Mouse (Mus musculus) lung, embryonic 16.5 days (tissue): ENCODE results near the gene Wnt7a. TPM values are rescaled to one million over a fixed set of nuclear protein-coding genes. Genes with fewer than 3 reads are reported as not detected.

Source experiments
- ATAC-seq: fragments of 200-750 bp; cut with Nextera tagmentation; 2 replicates; pipeline ENCODE4 v1.8.0; 2017; ENCODE audit warnings: low read depth, mild to moderate bottlenecking, moderate library complexity
- H3K27ac ChIP-seq: fragments of 300-500 bp; sonication (generic); 2 replicates; pipeline ENCODE4 v1.5.1; 2014; ENCODE audit warnings: mild to moderate bottlenecking, control low read depth, low read length
- H3K27me3 ChIP-seq: fragments of 300-500 bp; sonication (generic); 2 replicates; pipeline ENCODE4 v1.6.1; 2014; ENCODE audit warnings: low read depth, low read length, mixed read lengths; ENCODE audit not compliant: control insufficient read depth, insufficient read depth
- H3K36me3 ChIP-seq: fragments of 300-500 bp; sonication (generic); 2 replicates; pipeline ENCODE4 v1.6.1; 2014; ENCODE audit warnings: low read length; ENCODE audit not compliant: control insufficient read depth, insufficient read depth
- H3K4me1 ChIP-seq: fragments of 300-500 bp; sonication (generic); replicated peaks from 2 replicates; pipeline ENCODE4 v1.6.1; 2014; ENCODE audit warnings: low read length, mixed read lengths; ENCODE audit not compliant: control insufficient read depth, insufficient read depth
- H3K4me2 ChIP-seq: fragments of 300-500 bp; sonication (generic); 2 replicates; pipeline ENCODE4 v1.6.1; 2014; ENCODE audit warnings: low read depth, low read length, control low read depth
- H3K4me3 ChIP-seq: fragments of 300-500 bp; sonication (generic); 2 replicates; pipeline ENCODE4 v1.5.1; 2014; ENCODE audit warnings: mild to moderate bottlenecking, low read length, control low read depth
- H3K9ac ChIP-seq: fragments of 300-500 bp; sonication (generic); 2 replicates; pipeline ENCODE4 v1.6.1; 2014; ENCODE audit warnings: low read length, control low read depth
- H3K9me3 ChIP-seq: fragments of 300-500 bp; sonication (generic); 2 replicates; pipeline ENCODE4 v1.6.1; 2016; ENCODE audit warnings: low read length; ENCODE audit not compliant: control insufficient read depth
- WGBS: fragments of 180-500 bp; shearing (Covaris S2); extraction: QIAGEN DNeasy Blood & Tissue Kit; methylation state at CpG from one replicate; pipeline ENCODE4 v1.1.7; 2014; 5-methylcytosine and 5-hydroxymethylcytosine counted together
- polyA plus RNA-seq: library from polyadenylated mRNA; unstranded; fragments of >200 nt; fragmentation: Nextera tagmentation; extraction: Ambion mirVana; gene quantifications from 2 replicates; pipeline ENCODE4 v1.2.1, GENCODE M21; 2015

Wnt7a gene
- polyA plus RNA-seq, 1 experiment from 2014 or later = 2.5 TPM

DNA sequence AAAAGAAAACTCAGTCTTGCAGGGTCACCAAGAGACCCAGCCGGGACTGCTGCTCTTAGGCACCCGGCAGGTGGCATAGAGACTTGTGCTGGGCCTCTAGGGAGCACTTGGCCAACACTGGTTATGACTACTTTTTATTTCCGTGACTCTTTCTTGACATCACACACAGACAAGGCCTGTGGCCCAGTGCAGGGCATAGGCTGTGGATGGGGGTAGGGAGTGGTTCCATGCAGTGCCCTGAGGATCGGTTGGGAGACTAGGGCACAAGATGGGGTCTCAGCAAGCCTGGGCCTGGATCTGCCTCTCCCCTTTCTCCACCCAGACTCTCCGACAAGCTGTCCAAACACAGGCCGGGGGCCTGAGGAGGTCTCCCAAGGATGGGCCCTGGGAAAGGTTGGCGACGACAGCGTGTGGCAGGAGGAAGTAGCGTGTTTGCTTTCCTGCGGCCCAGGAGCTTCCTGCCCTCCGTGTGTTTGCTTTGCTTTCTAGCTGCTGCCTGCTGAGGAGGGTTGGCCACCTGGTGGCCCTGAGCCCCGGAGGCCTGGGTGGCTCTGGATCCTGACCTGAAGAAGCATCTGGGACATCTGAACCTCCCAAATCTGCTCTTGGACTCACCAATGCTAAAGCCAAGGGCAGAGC lies 53.8 kb downstream of the Wnt7a start:
- WGBS = 26% methylated on average over 13 of the region's 13 CpGs
- H3K4me3 ChIP-seq = no peak overlapping the region
- H3K4me1 ChIP-seq = no peaks in the 10 kb centered on the region; the same call in 1 of the 2 replicates
- H3K9me3 ChIP-seq = no peaks in the 10 kb centered on the region
- ATAC-seq = peak; percentile 69
- no peak overlapping the region for H3K27ac ChIP-seq
- no peak overlapping the region for H3K9ac ChIP-seq
- H3K27me3 ChIP-seq = no peaks in the 10 kb centered on the region
- no peak overlapping the region for H3K4me2 ChIP-seq
- no peaks in the 10 kb centered on the region for H3K36me3 ChIP-seq

GRCm38 (mm10) chr6:91349620-91350019 lies 61.5 kb downstream of the Wnt7a start:
- Histone ChIP-seq H3K4me1 (no peaks in the 10 kb centered on the region), H3K4me2 (no peak overlapping the region), H3K9ac (no peak overlapping the region), H3K27me3 (no peaks in the 10 kb centered on the region), H3K27ac (no peak overlapping the region), H3K4me3 (no peak overlapping the region), H3K36me3 (no peaks in the 10 kb centered on the region), H3K9me3 (no peaks in the 10 kb centered on the region)
- WGBS = 37% methylated on average over 9 of the region's 9 CpGs
- no peak for ATAC-seq

DNA sequence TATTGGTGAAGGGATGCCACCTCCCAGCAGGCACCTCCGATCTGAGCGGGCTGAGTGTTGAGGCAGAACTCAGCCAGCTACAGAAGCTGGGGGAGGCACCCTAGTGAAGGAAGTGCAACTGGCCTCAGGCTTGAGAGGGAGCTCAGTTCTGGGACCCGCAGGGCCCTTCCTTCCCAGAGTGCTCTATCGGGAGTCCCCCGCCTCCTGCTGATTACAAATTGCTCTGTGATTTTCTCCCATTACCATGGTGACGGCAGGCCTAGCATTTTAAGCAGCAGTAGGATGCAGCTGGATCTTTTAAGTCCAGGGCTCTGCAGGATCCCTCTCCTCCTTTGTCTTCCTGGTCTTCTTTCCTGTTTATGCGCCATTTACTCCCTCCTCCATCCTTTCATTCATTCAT lies 63.4 kb downstream of the Wnt7a start:
- 38% methylated on average over 7 of the region's 7 CpGs for WGBS
- ATAC-seq = no peak

GRCm38 (mm10) chr6:91346906-91347156 lies 64.3 kb downstream of the Wnt7a start:
- 46% methylated on average over 3 of the region's 3 CpGs for WGBS
- Histone ChIP-seq H3K9ac (no peak overlapping the region), H3K4me2 (no peak overlapping the region), H3K27ac (no peak overlapping the region), H3K4me1 (no peaks in the 10 kb centered on the region), H3K27me3 (no peaks in the 10 kb centered on the region), H3K4me3 (no peak overlapping the region), H3K9me3 (no peaks in the 10 kb centered on the region), H3K36me3 (no peaks in the 10 kb centered on the region)
- ATAC-seq = 0 out of 2 replicates have a peak, but pooled peaks have one; percentile 5

More for the DNA sequence above, 63.4 kb downstream of the Wnt7a start:
- Histone ChIP-seq H3K27ac (no peak overlapping the region), H3K4me3 (no peak overlapping the region), H3K9ac (no peak overlapping the region), H3K27me3 (no peaks in the 10 kb centered on the region), H3K4me2 (no peak overlapping the region), H3K36me3 (no peaks in the 10 kb centered on the region), H3K9me3 (no peaks in the 10 kb centered on the region), H3K4me1 (no peaks in the 10 kb centered on the region)

DNA sequence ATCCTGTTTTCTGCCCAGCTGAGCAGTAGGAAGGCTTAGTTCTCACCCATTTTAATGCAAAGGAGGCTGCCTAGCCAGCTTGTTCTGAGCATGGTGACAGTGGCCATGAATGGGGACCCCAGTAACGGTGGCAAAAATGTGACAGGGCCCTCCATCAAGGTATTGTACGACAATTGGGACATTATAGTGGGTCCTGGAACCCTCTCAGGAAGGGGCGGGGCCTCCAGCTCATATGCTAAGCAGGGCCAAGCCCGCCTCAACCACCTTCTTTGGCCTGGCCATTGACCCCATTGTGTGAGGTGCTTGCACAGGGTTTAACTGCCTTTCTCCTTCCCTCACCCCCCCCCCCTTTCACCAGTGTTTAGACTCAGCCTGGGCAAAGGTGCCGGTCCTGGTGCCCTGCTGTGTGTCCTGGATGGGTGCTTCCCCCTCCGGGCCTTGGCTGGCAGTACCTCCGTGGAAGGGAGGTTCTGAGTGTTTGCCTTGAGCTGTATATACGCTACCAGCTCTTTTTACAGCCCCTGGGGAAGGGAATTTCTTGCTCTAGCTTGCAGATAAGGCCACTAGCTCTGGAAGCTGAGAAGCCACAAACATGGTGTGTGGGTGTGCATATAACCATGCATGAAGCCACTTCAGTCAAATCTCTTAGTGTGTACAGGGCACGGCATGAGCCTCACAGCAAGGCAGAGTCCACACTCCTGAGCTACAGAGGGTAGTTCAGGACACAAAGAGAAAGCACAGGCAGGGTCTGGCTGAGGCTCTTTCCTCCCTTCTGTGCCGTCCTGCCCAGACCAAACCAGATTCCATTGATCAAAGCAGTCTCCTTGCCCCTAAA lies 64.9 kb downstream of the Wnt7a start:
- Histone ChIP-seq H3K4me3 (no peak overlapping the region), H3K9me3 (no peaks in the 10 kb centered on the region), H3K27ac (no peak overlapping the region), H3K27me3 (no peaks in the 10 kb centered on the region), H3K4me2 (no peak overlapping the region), H3K9ac (no peak overlapping the region), H3K36me3 (no peaks in the 10 kb centered on the region), H3K4me1 (no peaks in the 10 kb centered on the region)
- ATAC-seq = 0 out of 2 replicates have a peak, but pooled peaks have one; percentile 20
- 42% methylated on average over 10 of the region's 10 CpGs for WGBS

DNA sequence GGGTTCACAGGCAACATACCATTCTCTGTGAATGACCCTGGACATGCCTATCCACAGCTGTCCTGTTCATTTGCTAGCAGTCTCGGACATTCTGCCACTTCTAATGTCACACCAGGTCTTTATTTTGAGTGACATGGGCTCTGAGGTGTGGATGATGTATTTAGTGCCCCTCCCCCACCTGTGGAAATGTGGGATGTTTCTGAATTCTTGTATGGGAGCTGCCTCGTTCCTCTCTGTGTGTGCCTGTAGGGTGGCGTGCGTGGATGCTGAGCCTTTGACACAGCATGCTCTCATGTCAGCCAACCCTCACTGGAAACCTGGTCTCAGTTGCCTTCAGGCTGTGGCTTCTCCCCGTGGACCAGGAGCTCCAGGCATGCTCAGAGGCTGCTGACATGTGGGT lies 66.1 kb downstream of the Wnt7a start:
- Histone ChIP-seq H3K9ac (no peak overlapping the region), H3K9me3 (no peaks in the 10 kb centered on the region), H3K27ac (no peak overlapping the region), H3K4me1 (no peaks in the 10 kb centered on the region), H3K27me3 (no peaks in the 10 kb centered on the region), H3K36me3 (no peaks in the 10 kb centered on the region), H3K4me3 (no peak overlapping the region), H3K4me2 (no peak overlapping the region)
- 60% methylated on average over 5 of the region's 5 CpGs for WGBS
- ATAC-seq = no peak

GRCm38 (mm10) chr6:91339612-91340246 lies 71.4 kb downstream of the Wnt7a start:
- no peak overlapping the region for H3K27ac ChIP-seq
- H3K36me3 ChIP-seq = no peaks in the 10 kb centered on the region
- H3K27me3 ChIP-seq = no peaks in the 10 kb centered on the region
- peak; percentile 92 for ATAC-seq
- H3K4me1 ChIP-seq = 0 out of 2 replicates have a peak, but pooled peaks cover 2% of the 10 kb centered on the region
- no peak overlapping the region for H3K4me3 ChIP-seq
- H3K4me2 ChIP-seq = no peak overlapping the region
- H3K9me3 ChIP-seq = no peaks in the 10 kb centered on the region
- WGBS = 48% methylated on average over 8 of the region's 8 CpGs
- H3K9ac ChIP-seq = no peak overlapping the region

GRCm38 (mm10) chr6:91335470-91335869 lies 75.7 kb downstream of the Wnt7a start:
- Histone ChIP-seq H3K4me3 (no peak overlapping the region), H3K27ac (no peak overlapping the region), H3K4me2 (no peak overlapping the region), H3K4me1 (0 out of 2 replicates have a peak, but pooled peaks cover 2% of the 10 kb centered on the region), H3K9ac (no peak overlapping the region), H3K27me3 (no peaks in the 10 kb centered on the region), H3K36me3 (no peaks in the 10 kb centered on the region), H3K9me3 (no peaks in the 10 kb centered on the region)
- WGBS = 56% methylated on average over 1 of the region's 1 CpGs
- ATAC-seq = no peak

GRCm38 (mm10) chr6:91331886-91332285 lies 79.3 kb downstream of the Wnt7a start:
- 90% methylated on average over 8 of the region's 8 CpGs for WGBS
- no peak overlapping the region for H3K9ac ChIP-seq

More at GRCm38 (mm10) chr6:91331886-91332285, 79.3 kb downstream of the Wnt7a start:
- no peak overlapping the region for H3K27ac ChIP-seq
- H3K4me1 ChIP-seq = no peaks in the 10 kb centered on the region
- no peaks in the 10 kb centered on the region for H3K36me3 ChIP-seq
- no peaks in the 10 kb centered on the region for H3K27me3 ChIP-seq
- H3K4me2 ChIP-seq = no peak overlapping the region
- H3K4me3 ChIP-seq = no peak overlapping the region
- H3K9me3 ChIP-seq = no peaks in the 10 kb centered on the region
- no peak for ATAC-seq
